Mouse (Mus musculus): ENCODE data around the gene Asap3.

Asap3 gene

GRCm38 (mm10) chr4:136206033-136206893 is at the start of gene Asap3:
TSS of gene Asap3 (plus strand) at chr4:136206365.
- in situ Hi-C loops (cut with MboI; ENCODE audit: low pct_unique_long_range_greater_than_20kb in 1 of 2, low sequenced_read_pairs in 2 of 2, unreplicated experiment in 1 of 2): no loop called here

GRCm38 (mm10) chr4:136158498-136158897 is 47.7 kb upstream of the Asap3 start:
- in situ Hi-C loops (cut with MboI; ENCODE audit: low pct_unique_long_range_greater_than_20kb in 1 of 2, low sequenced_read_pairs in 2 of 2, unreplicated experiment in 1 of 2): loop anchor here in 1 of 2 experiments (25.0 kb wide), 1 partner anchor 96 kb away; the partner anchor contains the start of gene Rpl11

GRCm38 (mm10) chr4:136159802-136160397 is 46.3 kb upstream of the Asap3 start:
- in situ Hi-C loops (cut with MboI; ENCODE audit: low pct_unique_long_range_greater_than_20kb in 1 of 2, low sequenced_read_pairs in 2 of 2, unreplicated experiment in 1 of 2): loop anchor here in 1 of 2 experiments (25.0 kb wide), 1 partner anchor 98 kb away; the partner anchor contains the start of gene Rpl11

GRCm38 (mm10) chr4:136163448-136163847 is 42.7 kb upstream of the Asap3 start:
- in situ Hi-C loops (cut with MboI; ENCODE audit: low pct_unique_long_range_greater_than_20kb in 1 of 2, low sequenced_read_pairs in 2 of 2, unreplicated experiment in 1 of 2): loop anchor here in 1 of 2 experiments (25.0 kb wide), 1 partner anchor 101 kb away; the partner anchor contains the start of gene Rpl11

GRCm38 (mm10) chr4:136164981-136165380 is 41.2 kb upstream of the Asap3 start:
- in situ Hi-C loops (cut with MboI; ENCODE audit: low pct_unique_long_range_greater_than_20kb in 1 of 2, low sequenced_read_pairs in 2 of 2, unreplicated experiment in 1 of 2): loop anchor here in 1 of 2 experiments (25.0 kb wide), 1 partner anchor 103 kb away; the partner anchor contains the start of gene Rpl11

- in situ Hi-C loops (cut with MboI; ENCODE audit: low pct_unique_long_range_greater_than_20kb in 1 of 2, low sequenced_read_pairs in 2 of 2, unreplicated experiment in 1 of 2): loop anchor here in 1 of 2 experiments (25.0 kb wide), 1 partner anchor 105 kb away; the partner anchor contains the start of gene Rpl11
Measured at GRCm38 (mm10) chr4:136167701-136168100, 38.5 kb upstream of the Asap3 start.

- in situ Hi-C loops (cut with MboI; ENCODE audit: low pct_unique_long_range_greater_than_20kb in 1 of 2, low sequenced_read_pairs in 2 of 2, unreplicated experiment in 1 of 2): loop anchor here in 1 of 2 experiments (25.0 kb wide), 1 partner anchor 108 kb away; the partner anchor contains the start of gene Rpl11
Measured at GRCm38 (mm10) chr4:136170401-136170800, 35.8 kb upstream of the Asap3 start.

- in situ Hi-C loops (cut with MboI; ENCODE audit: low pct_unique_long_range_greater_than_20kb in 1 of 2, low sequenced_read_pairs in 2 of 2, unreplicated experiment in 1 of 2): loop anchor here in 1 of 2 experiments (25.0 kb wide), 1 partner anchor 109 kb away; the partner anchor contains the start of gene Rpl11
Measured at GRCm38 (mm10) chr4:136171455-136171854, 34.7 kb upstream of the Asap3 start.

- in situ Hi-C loops (cut with MboI; ENCODE audit: low pct_unique_long_range_greater_than_20kb in 1 of 2, low sequenced_read_pairs in 2 of 2, unreplicated experiment in 1 of 2): loop anchor here in 1 of 2 experiments (25.0 kb wide), 1 partner anchor 110 kb away; the partner anchor contains the start of gene Rpl11
Measured at GRCm38 (mm10) chr4:136172011-136172541, 34.1 kb upstream of the Asap3 start, which contains the start of gene E2f2. TSS of gene E2f2 (plus strand) at chr4:136172394.

- in situ Hi-C loops (cut with MboI; ENCODE audit: low pct_unique_long_range_greater_than_20kb in 1 of 2, low sequenced_read_pairs in 2 of 2, unreplicated experiment in 1 of 2): loop anchor here in 1 of 2 experiments (25.0 kb wide), 1 partner anchor 110 kb away; the partner anchor contains the start of gene Rpl11
Measured at GRCm38 (mm10) chr4:136172542-136173209, 33.5 kb upstream of the Asap3 start.

- in situ Hi-C loops (cut with MboI; ENCODE audit: low pct_unique_long_range_greater_than_20kb in 1 of 2, low sequenced_read_pairs in 2 of 2, unreplicated experiment in 1 of 2): loop anchor here in 1 of 2 experiments (25.0 kb wide), 1 partner anchor 111 kb away; the partner anchor contains the start of gene Rpl11
Measured at GRCm38 (mm10) chr4:136173210-136173715, 32.9 kb upstream of the Asap3 start.

GRCm38 (mm10) chr4:136174216-136175193 is 31.7 kb upstream of the Asap3 start:
- in situ Hi-C loops (cut with MboI; ENCODE audit: low pct_unique_long_range_greater_than_20kb in 1 of 2, low sequenced_read_pairs in 2 of 2, unreplicated experiment in 1 of 2): loop anchor here in 1 of 2 experiments (25.0 kb wide), 1 partner anchor 112 kb away; the partner anchor contains the start of gene Rpl11

GRCm38 (mm10) chr4:136176022-136176552 is 30.1 kb upstream of the Asap3 start:
- in situ Hi-C loops (cut with MboI; ENCODE audit: low pct_unique_long_range_greater_than_20kb in 1 of 2, low sequenced_read_pairs in 2 of 2, unreplicated experiment in 1 of 2): no loop called here

- in situ Hi-C loops (cut with MboI; ENCODE audit: low pct_unique_long_range_greater_than_20kb in 1 of 2, low sequenced_read_pairs in 2 of 2, unreplicated experiment in 1 of 2): no loop called here
Measured at GRCm38 (mm10) chr4:136177244-136177611, 28.9 kb upstream of the Asap3 start.

- in situ Hi-C loops (cut with MboI; ENCODE audit: low pct_unique_long_range_greater_than_20kb in 1 of 2, low sequenced_read_pairs in 2 of 2, unreplicated experiment in 1 of 2): no loop called here
Measured at GRCm38 (mm10) chr4:136177612-136178474, 28.3 kb upstream of the Asap3 start.

Data from mouse embryonic stem cell (cell line).